Mouse (Mus musculus) hematopoietic stem cell, adult 5-6 weeks (primary cell): ENCODE results near the gene Dock8. TPM values are rescaled to one million over a fixed set of nuclear protein-coding genes. Genes with fewer than 3 reads are reported as not detected.
A peak's percentile ranks its signal among the peaks of the same experiment; 100 is the strongest.

Source experiments
- ATAC-seq, 2 experiments: fragments of 125-278 bp in 1 of 2; replicated peaks in 1 of 2; 2 replicates each; pipeline ENCODE4 v1.8.0; 2016 to 2017; ENCODE audit warnings: inconsistent platforms in 2 of 2, mild to moderate bottlenecking in 2 of 2, moderate number of reproducible peaks in 2 of 2, low read depth in 1 of 2, moderate TSS enrichment in 1 of 2; ENCODE audit not compliant: low FRiP score in 2 of 2, poor library complexity in 2 of 2, severe bottlenecking in 2 of 2, insufficient read depth in 1 of 2, low TSS enrichment in 1 of 2
- total RNA-seq: library from RNA; stranded (forward); fragments of 172-1452, 232-1000 nt; gene quantifications from 2 replicates; pipeline ENCODE4 v1.2.3, GENCODE M21; 2017

Dock8 gene
- total RNA-seq, 1 experiment from 2014 or later, result 50.4 TPM

GRCm38 (mm10) chr19:25137907-25138820 is 138.8 kb downstream of the Dock8 start:
- peak; percentile 59 to 79 for ATAC-seq

GRCm38 (mm10) chr19:25144110-25145028 is 145.0 kb downstream of the Dock8 start:
- ATAC-seq, result no peak

GRCm38 (mm10) chr19:25145116-25145515 is 145.8 kb downstream of the Dock8 start:
- ATAC-seq, result no peak

GRCm38 (mm10) chr19:25146122-25146521 is 146.8 kb downstream of the Dock8 start:
- no peak for ATAC-seq

- no peak for ATAC-seq
Observed at GRCm38 (mm10) chr19:25149788-25150187, 150.5 kb downstream of the Dock8 start.

- ATAC-seq, result no peak
Observed at GRCm38 (mm10) chr19:25154506-25155178, 155.3 kb downstream of the Dock8 start.

- no peak for ATAC-seq
Observed at GRCm38 (mm10) chr19:25155250-25155649, 155.9 kb downstream of the Dock8 start.

GRCm38 (mm10) chr19:25155709-25156108 is 156.4 kb downstream of the Dock8 start:
- ATAC-seq, result no peak

- ATAC-seq, result no peak
Observed at GRCm38 (mm10) chr19:25162270-25162669, 162.9 kb downstream of the Dock8 start.

GRCm38 (mm10) chr19:25163426-25163825 is 164.1 kb downstream of the Dock8 start:
- no peak for ATAC-seq

- ATAC-seq, result no peak
Observed at GRCm38 (mm10) chr19:25166412-25166811, 167.1 kb downstream of the Dock8 start.

GRCm38 (mm10) chr19:25171395-25171794 is 172.1 kb downstream of the Dock8 start:
- ATAC-seq, result no peak

- no peak for ATAC-seq
Observed at GRCm38 (mm10) chr19:25176746-25177145, 177.4 kb downstream of the Dock8 start.

GRCm38 (mm10) chr19:25180024-25180423 is 180.7 kb downstream of the Dock8 start:
- ATAC-seq, result no peak

GRCm38 (mm10) chr19:25180547-25180946 is 181.2 kb downstream of the Dock8 start:
- ATAC-seq, result no peak

- ATAC-seq, result no peak
Observed at GRCm38 (mm10) chr19:25184076-25184475, 184.7 kb downstream of the Dock8 start.

GRCm38 (mm10) chr19:25186316-25186715 is 187.0 kb downstream of the Dock8 start:
- no peak for ATAC-seq
